ENCODE assay signal across 16 mouse cellular contexts in the genomic region with DNA sequence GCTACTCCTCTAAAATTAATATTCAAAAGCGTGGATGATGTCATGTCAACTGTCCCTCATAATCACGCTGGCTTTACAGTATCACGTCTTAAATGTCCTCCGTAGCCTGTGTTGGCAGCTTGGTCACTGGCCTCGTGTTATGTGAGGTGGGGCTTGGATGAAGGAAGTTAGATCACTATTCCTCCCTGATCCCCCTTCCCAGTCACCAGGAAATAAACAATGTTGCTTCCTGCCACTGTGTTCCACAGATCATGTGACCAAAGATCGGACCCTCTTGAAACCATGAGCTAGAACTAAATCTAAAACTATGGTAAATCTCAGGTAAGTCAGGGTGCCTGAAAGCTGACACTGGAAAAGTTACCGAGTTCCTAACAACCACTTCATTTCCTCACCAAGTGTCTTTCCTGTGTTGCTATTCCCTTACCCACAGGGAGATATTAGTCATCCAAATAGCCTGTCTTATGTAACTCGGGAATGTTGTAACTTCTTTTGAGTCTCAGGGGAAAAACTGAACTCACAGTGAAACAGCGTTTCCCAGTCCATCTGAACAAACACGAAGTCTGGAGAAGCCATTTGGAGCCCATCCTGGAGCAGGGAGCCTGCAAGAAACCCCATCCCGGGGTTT. TPM values are rescaled to one million over a fixed set of nuclear protein-coding genes. Genes with fewer than 3 reads are reported as not detected.
DNase-seq lines count a peak whose midpoint lies in the region; ATAC-seq lines count a peak whose summit lies in the region.
"Had no signal": no experiment of that assay in that cellular context is flagged by ENCODE, and none has a peak within 500 bp of the region (broad histone marks: within the 10 kb centered on the region; RNA-seq: fewer than 3 reads in every experiment).

No protein-coding gene starts in this region.

- 75% methylated on average over 11 of the region's 11 CpGs for WGBS in heart, embryonic 10.5 days
- 83% methylated on average over 11 of the region's 11 CpGs for WGBS in hindbrain, embryonic 12.5 days

- H3K27me3 ChIP-seq in heart, embryonic 10.5 days (ENCODE audit: insufficient read depth, poor library complexity, severe bottlenecking), result no peaks in the 10 kb centered on the region
- H3K27me3 ChIP-seq in hindbrain, embryonic 12.5 days, result no peaks in the 10 kb centered on the region
- H3K27me3 ChIP-seq: forebrain, embryonic 12.5 days had no signal

- intact Hi-C loops in heart, postnatal 36 days (cut with DNase I), result no loop called here

- H3K4me3 ChIP-seq in heart, embryonic 10.5 days, result no peak overlapping the region
- H3K4me3 ChIP-seq in hindbrain, embryonic 12.5 days, result no peak overlapping the region
- H3K4me3 ChIP-seq: forebrain, embryonic 12.5 days; midbrain, embryonic 10.5 days had no signal

- no peaks in the 10 kb centered on the region for H3K4me1 ChIP-seq in heart, embryonic 10.5 days
- H3K4me1 ChIP-seq in hindbrain, embryonic 12.5 days, result no peaks in the 10 kb centered on the region
- H3K4me1 ChIP-seq: forebrain, embryonic 12.5 days; midbrain, embryonic 10.5 days had no signal

- no peak for ATAC-seq in hindbrain, embryonic 12.5 days (ENCODE audit: low FRiP score)
- ATAC-seq: intestine, embryonic 16.5 days had no signal

- no peak overlapping the region for H3K27ac ChIP-seq in heart, embryonic 10.5 days
- H3K27ac ChIP-seq in hindbrain, embryonic 12.5 days, result no peak overlapping the region
- H3K27ac ChIP-seq: forebrain, embryonic 12.5 days; midbrain, embryonic 10.5 days had no signal

- H3K9me3 ChIP-seq in heart, embryonic 10.5 days, result no peaks in the 10 kb centered on the region
- H3K9me3 ChIP-seq in hindbrain, embryonic 12.5 days (replicated peaks), result no peaks in the 10 kb centered on the region
- H3K9me3 ChIP-seq: forebrain, embryonic 12.5 days; midbrain, embryonic 10.5 days had no signal

- H3K9ac ChIP-seq in hindbrain, embryonic 12.5 days, result no peak overlapping the region
- H3K9ac ChIP-seq: forebrain, embryonic 12.5 days had no signal

- no peak overlapping the region for H3K4me2 ChIP-seq in hindbrain, embryonic 12.5 days (replicated peaks)
- H3K4me2 ChIP-seq: forebrain, embryonic 12.5 days; liver, embryonic 11.5 days had no signal

- no peaks in the 10 kb centered on the region for H3K36me3 ChIP-seq in heart, embryonic 10.5 days
- no peaks in the 10 kb centered on the region for H3K36me3 ChIP-seq in hindbrain, embryonic 12.5 days
- H3K36me3 ChIP-seq: forebrain, embryonic 12.5 days; midbrain, embryonic 10.5 days had no signal

- DNase-seq in heart, adult 18-20 months, result peak; percentile 69 to 75
- no peak for DNase-seq in heart, embryonic 10.5 days (ENCODE audit: low spot score)
- DNase-seq in Muller cell, postnatal 12 days (ENCODE audit: inconsistent ontology term), result peak; percentile 71
- DNase-seq in fibroblast of lung, adult 2 months (ENCODE audit: low read depth), result peak; percentile 54
- DNase-seq in heart, postnatal 36 days, result peak; percentile 27 to 60
- DNase-seq in urinary bladder, postnatal 14 days (ENCODE audit: low spot score), result no peak
- DNase-seq in left cerebral cortex, adult 9 months (ENCODE audit: low spot score in 2 of 2), result no peak
- DNase-seq: cerebellum, adult 11 months; embryo, embryonic 11 days; retina, postnatal 1 day; thymus, postnatal 4 days had no signal

RNA-seq across cellular contexts. Expression of gene Mturn, which starts 25.8 kb away (rescaled TPM):
- total RNA-seq in heart, adult 18-20 months (2021), result 10 to 100 TPM; 17.0 to 18.4 TPM
- polyA plus RNA-seq in heart, embryonic 10.5 days (2016; fragmentation: Nextera tagmentation; extraction: Ambion mirVana), result 3.4 and 3.9 TPM in 2 replicates
- 10 to 100 TPM; 15.3 to 15.6 TPM for total RNA-seq in heart, postnatal 36 days (2021)
- 54.5 and 59.9 TPM in 2 replicates for polyA plus RNA-seq in hindbrain, embryonic 12.5 days (2016; fragmentation: Nextera tagmentation; extraction: Ambion mirVana)

RNA-seq across cellular contexts. Expression of gene Fkbp14, which starts 58.5 kb away (rescaled TPM):
- total RNA-seq in heart, adult 18-20 months (2021), result 10 to 100 TPM in 1 of 2 experiments, 1 to 10 TPM in 1; 8.9 to 11.6 TPM
- polyA plus RNA-seq in heart, embryonic 10.5 days (2016; fragmentation: Nextera tagmentation; extraction: Ambion mirVana), result 19.8 and 24.6 TPM in 2 replicates
- 1 to 10 TPM; 7.4 to 9.4 TPM for total RNA-seq in heart, postnatal 36 days (2021)
- polyA plus RNA-seq in hindbrain, embryonic 12.5 days (2016; fragmentation: Nextera tagmentation; extraction: Ambion mirVana), result 21.0 and 26.4 TPM in 2 replicates

Comparison
In these comparisons a context has a peak if more than half of its experiments do, and no peak if none do; other contexts are left out.
1. DNase-seq: peak in heart, adult 18-20 months (2 of 2), Muller cell, postnatal 12 days (single experiment), fibroblast of lung, adult 2 months (single experiment) and heart, postnatal 36 days (2 of 2); none in heart, embryonic 10.5 days (single experiment), urinary bladder, postnatal 14 days (single experiment) and left cerebral cortex, adult 9 months (0 of 2).